Mouse (Mus musculus) lung, postnatal 0 days (tissue): ENCODE data around the gene Palld.

ENCODE experiments used
- CTCF ChIP-seq: IDR thresholded peaks from 2 replicates; pipeline ENCODE4 v1.5.1; 2016; ENCODE audit warnings: antibody characterized with exemption, mild to moderate bottlenecking
- EP300 ChIP-seq: IDR thresholded peaks from 2 replicates; pipeline ENCODE4 v1.6.1; 2016; ENCODE audit warnings: antibody characterized with exemption, mild to moderate bottlenecking, control low read depth

GRCm38 (mm10) chr8:61586529-61586928 lies 316.0 kb downstream of the Palld start:
- TF ChIP-seq CTCF: no peak
- TF ChIP-seq EP300: no peak
